Mouse (Mus musculus) cerebellum, postnatal 10 days (tissue): ENCODE results near the gene Gm14137.

Experiments
- DNase-seq, 2 experiments: peaks; one replicate each; pipeline ENCODE4 v3.0.0; 2021; ENCODE audit warnings: mixed read lengths in 2 of 2

Gm14137 gene

DNA sequence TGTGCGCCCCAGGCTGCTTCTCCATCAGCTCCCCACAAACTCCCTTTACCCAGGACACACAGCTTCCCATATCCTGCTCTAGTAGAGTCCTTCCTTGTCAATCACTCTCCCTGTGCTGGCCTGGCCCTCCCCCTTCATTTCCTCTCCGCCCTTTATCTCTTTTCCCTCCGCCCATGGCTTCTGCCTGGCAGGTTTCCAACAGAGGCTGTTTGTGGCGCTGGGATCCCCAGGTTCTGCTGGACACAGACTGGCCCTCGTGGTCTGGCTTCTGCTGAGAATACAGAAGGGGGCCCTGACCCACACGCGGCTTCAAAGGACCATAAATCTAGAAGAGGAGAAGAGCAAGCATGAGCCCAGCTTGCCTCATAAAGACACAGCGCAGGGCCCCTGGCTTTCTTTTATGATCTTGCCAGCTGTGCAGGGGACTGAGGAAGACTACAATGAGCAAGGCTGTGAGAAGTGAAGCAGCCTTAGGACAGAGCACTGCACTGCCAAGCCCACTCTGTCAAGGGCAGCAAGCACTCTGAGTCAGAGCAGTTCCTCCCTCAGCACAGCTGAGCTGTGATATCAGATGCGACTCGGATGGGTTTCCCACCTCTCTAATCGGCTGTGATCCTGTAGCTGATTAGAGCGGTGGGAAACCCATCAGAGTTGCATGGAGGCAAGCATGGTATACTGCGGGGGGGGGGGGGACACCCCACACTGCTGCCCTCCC, 1.3 kb upstream of the Gm14137 start:
- DNase-seq: peak; percentile 60 to 65

DNA sequence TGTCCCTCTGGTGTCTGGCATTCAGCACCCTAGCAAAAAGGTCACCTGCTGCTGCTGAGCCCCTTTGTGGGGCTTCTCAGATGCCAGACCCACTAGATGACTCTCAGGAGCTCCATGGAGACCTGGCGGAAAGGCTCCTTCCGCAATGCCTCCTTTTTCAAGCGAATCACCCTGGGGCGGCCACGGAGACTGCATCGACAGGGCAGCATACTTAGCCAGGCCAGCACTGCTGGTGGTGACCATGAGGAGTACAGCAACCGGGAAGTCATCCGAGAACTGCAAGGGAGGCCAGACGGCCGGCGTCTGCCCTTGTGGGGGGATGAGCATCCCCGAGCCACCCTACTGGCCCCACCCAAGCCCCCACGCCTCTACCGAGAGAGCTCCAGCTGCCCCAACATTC, 557 bp downstream of the Gm14137 start:
- DNase-seq: peak; percentile 15 to 16

DNA sequence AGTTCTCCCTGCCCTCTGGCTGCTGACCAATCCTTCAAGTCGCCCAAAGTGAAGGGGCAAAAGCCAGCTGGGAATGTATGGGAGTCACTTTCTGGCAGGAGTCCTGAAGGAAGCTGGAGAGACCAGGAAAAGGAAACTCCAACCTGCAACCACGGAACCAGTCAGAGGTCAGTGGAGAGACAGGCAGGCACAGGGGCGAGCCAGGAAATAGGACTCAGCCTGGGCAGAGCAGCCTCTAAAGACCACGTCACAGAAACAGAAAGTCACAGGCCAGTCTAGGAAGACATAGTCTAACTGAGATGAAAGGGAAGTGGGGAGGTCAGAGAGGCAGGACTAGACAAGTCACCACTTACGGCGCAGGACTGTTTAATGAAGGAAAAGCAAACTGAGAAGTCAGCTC, 1.3 kb downstream of the Gm14137 start:
- DNase-seq: no peak

DNA sequence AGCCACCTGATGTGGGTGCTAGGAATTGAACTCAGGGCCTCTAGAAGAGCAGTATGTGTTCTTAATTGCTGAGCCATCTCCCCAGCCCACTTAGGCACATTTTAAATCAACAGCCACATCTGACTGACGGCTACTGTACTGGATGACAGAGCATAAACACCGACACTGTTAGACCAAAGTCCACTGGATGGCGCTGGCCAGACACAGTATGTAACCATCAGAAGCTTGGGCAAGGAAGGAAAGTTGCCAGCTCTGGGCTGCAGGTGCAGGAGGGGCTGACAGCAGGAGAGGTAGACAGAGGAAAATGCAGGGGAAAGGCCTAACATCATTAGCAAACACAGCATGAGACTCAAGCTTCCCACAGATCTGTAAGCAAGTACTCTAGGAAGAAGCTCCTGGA, 2.5 kb downstream of the Gm14137 start:
- no peak for DNase-seq

DNA sequence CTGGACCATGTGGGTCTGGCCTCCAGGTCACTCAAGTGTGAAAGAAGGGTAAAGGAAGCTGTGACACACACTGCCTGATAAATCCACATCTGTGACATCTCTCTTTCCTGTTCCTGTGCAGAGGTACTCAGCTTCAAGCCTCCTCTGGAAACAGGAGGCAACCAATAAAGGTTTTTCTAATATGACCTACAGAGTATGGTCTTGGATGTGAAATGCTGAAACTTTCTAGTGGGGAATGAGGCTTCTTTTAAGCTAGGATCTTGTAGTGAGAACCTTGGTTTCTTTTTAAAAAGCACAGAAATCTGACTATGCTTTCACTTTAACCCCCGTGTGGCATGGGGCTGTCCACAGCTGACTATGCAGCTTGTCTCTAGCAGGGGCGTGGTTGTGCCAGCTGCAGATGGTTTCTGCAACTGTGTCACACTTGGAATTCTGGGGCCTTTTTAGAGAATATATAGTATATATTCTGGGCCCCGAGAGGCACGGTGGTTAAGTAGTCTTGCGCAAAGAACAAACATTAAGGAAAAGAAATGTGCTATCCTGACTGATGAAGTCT, 3.2 kb downstream of the Gm14137 start:
- no peak for DNase-seq

DNA sequence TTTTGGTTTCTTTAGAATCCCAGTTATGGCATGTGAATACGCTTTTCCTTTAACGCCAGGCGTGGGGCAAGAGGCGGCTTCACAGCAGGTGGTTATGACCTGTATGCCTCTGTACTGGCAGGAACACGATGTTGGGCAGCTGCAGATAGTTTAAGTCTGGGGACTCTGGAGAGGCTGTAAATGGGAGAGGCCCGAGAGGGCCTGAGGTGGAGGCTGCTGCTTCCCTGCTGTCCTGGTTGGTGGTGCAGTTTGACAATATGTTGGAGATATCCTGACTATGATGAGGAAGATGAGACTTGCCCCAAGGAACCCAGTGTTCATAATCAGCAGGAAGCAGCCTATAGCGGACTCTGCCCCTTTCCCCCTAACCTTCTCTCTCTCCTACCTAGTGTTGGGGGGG, 8.6 kb downstream of the Gm14137 start:
- no peak for DNase-seq

DNA sequence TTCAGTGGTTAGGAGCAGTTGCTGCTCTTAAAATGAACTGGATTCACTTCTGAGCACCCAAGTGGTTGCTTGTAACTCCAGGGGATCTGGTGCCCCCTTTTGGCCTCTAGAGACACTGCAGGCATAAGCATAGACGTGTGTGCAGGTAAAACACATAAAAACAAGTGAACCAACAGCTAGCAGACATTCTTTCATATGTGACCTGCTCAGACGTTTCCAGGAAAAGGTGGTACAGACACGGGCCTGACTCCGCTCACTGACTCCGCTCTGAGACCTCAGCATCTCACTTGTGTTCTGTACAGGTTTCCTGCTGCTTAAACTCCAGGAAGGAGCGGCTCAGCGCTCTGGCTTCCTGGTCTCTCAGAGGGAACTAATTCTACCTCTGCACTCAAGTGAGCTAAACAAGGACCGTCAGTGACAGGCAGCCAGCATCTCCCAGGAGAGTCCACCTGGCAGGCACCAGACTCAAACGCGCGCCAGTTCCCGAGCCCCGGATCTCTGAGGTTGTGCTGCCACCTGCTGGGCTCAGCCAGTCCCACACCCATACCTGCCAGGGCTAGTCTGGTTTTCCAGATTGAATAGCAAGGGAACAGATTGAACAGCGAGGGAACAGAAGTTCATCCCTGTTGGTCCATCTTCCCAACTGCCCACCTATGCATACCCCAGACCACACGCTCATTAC, 14.9 kb downstream of the Gm14137 start:
- DNase-seq: peak; percentile 96 to 97

DNA sequence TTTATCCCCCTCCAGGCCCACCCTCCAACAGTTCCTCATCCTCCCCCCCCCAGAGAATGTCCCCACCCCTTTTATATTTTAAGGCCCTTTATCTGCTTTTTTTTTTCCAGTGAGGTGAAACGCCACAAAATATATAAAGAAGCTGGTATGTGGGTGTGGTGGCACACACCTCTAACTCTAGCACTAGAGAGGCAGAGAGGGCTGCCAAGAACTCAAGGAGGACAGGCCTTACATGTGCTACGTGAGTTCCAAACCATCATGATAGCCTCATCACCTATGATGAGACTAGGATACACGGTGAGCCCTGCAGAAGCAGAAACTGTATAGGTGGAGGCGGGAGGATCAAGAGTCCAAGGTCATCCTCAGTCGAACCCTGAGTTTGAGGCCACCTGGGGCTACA, 16.7 kb downstream of the Gm14137 start:
- DNase-seq: no peak

DNA sequence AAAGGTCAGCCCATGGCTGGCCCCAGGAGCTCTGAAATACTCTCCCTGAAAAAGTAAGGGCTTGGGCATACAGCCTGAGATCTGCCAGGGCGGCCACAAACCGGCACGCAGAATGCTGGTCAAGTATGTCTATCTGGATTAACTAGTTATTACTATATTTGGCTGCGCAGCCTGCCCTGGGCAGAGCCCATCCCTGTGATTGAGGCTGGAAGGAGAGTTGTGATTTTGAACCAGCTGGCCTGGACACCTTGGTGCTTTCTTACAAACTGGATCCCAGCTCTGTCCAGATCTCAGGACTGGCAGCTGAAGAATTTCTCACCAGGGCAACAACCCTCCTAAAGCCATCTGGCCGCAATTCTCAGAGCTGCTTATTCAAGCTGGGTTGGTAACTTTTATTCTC, 19.8 kb downstream of the Gm14137 start:
- peak in 1 of 2 experiments; percentile 28 for DNase-seq

DNA sequence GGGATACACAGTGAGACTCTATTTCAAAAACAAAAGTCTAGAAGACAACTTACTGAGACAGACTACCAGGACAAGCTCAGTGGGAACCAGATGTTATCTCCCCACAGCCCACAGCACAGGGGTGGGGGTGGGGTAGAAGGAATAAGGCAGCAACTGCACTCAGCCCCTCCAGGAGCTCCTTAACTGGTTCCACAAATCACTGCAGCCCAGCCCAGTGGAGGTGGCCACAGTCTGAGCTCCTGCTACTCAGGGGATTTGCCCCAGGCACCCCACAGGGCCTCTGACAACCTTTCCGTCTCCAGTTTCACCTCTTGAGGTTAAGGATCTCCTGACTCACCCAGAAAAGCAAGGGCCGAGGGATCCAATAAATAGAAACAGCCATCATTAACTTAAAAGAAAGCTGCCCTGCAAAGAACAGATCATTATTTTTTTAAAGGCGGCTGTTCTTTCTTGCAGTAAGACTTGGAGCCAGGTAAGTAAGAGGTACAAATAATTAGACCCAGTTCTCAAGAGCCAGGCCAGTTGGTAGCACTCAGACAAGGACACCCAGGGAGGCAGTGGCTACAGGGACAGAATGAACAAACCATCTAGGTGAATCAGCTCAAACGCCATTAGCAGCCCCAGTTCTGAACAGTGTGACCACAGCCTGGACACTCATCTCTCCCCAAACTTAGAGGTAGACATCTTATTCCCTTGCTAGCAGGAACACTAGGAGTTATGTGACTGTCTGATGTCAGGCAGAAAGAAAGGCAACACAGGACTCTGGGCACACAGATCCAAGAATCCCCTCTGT, 22.2 kb downstream of the Gm14137 start:
- DNase-seq: no peak

DNA sequence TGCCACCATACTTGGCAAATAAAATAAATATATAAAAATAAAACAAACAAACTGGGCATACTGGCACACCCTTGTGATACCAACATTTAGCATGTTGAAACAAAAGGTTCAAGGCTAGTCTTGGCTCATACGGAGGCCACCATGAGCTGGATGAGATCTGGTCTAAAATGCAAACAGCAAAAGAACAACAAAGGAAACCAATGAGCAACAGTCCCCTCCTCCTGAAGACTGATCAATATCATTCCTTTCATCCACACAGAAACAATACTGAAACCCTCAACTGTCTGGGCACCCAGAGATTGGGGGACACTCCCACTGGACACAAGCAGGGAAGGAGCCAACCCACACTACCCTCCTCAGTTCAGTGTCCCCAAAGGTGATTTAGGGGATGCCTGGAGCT, 23.2 kb downstream of the Gm14137 start:
- DNase-seq: no peak

DNA sequence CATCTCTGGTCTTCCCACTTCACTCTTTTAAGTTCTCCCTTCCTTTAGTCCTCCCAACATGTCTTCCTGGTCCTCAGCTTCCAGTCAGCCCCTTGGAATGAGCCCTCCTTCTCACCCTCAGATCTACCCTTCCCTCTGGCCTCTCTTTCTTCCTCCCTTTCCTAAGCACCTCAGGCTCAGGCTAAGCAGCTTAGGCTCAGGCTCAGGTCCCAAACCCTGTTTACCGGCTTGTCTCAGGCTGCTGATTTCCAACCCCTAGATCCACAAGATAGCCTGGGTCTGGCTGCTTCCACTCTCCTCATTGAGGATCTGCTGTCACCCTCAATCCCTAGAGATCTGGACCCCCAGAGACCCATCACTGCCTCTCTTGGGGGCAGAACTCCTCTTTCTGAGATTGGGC, 23.7 kb downstream of the Gm14137 start:
- DNase-seq: no peak

DNA sequence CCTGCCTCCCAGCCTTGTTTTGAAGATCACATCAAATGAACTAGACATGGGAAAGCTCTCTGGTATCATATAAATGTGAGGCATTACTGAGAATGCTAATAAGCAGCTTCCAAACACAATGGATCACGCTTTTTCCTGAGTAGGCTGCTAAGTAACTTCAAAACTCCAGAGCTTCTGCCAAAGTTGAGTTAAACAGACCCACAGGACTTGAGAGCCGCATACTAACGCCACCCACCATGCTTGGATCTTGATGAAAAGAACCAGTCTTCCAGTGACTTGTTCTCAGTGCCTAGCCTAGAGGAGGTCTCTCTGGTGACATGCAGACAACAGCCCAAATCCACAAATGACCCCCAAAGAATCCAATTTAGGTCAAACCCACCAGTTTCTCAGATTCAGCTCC, 24.6 kb downstream of the Gm14137 start:
- DNase-seq: no peak

DNA sequence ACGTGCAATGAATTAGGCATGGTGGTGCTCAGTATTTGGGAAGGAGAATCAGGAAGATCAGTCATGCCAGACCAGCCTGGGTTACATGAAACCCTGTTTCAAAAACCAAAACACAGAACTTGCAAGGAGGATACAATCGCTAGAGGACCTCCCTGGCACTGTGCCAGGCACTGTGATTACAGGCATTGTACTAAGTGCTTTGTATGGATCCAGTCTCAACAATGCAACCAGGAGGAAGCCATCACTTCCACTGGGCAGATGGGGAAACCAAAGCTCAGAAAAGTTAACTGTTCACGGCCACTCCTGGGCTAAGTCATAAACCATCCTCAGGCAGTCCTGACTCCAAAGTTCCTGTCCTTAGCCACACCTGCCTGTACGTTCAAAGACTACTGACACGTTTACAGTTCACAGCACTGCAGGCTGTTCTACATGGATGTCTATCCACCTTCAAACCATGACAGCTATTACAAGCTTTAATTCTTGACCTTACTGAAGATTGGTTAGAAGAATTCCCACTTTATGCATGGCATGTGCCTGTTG, 28.7 kb downstream of the Gm14137 start:
- DNase-seq: peak; percentile 51 to 55

DNA sequence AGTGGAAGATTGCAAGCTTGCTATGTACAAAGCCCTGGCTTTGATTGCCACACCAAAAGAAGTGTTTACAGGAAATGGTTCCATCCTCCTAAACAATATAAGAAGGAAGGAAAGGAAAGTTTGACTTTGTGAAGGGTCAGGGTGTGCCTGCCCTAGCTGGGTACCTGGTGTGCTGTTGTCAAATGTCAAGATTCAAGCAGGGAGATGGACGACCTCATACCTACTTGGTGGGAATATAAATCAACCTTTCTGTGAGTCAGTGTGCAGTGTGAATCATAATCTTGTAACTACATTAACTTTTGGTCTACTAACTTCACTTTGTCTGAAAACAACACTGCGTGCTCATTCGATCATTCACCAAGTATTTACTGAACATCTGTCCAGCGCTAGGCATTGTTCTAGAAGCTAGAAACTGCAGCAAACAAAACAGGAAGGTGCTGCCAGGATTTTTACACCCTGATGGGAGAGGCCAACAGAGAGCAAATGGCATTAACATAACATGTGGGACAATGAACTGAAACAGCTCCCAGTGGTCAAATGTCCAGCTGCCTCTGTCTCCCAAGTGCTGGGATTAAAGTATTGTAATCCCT, 29.7 kb downstream of the Gm14137 start:
- no peak for DNase-seq

DNA sequence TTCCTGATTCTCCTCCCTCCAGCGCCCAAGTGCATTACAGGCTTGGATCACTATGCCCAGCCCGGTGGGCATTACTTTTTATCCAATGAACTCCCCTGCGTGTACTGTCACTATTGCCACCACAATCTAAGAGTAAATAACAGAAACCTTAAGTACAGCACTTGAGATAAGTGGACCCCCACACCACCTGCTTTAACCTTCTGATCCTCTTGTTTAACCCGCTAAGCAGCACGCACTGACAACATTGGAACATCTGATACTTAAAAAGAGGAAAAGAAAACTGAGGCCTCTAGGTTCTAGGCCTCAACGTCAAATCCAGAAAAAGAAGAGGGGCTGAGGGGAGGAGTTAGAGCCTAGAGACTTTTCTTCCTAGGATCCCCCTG, 33.6 kb downstream of the Gm14137 start:
- peak in 1 of 2 experiments; percentile 24 for DNase-seq

DNA sequence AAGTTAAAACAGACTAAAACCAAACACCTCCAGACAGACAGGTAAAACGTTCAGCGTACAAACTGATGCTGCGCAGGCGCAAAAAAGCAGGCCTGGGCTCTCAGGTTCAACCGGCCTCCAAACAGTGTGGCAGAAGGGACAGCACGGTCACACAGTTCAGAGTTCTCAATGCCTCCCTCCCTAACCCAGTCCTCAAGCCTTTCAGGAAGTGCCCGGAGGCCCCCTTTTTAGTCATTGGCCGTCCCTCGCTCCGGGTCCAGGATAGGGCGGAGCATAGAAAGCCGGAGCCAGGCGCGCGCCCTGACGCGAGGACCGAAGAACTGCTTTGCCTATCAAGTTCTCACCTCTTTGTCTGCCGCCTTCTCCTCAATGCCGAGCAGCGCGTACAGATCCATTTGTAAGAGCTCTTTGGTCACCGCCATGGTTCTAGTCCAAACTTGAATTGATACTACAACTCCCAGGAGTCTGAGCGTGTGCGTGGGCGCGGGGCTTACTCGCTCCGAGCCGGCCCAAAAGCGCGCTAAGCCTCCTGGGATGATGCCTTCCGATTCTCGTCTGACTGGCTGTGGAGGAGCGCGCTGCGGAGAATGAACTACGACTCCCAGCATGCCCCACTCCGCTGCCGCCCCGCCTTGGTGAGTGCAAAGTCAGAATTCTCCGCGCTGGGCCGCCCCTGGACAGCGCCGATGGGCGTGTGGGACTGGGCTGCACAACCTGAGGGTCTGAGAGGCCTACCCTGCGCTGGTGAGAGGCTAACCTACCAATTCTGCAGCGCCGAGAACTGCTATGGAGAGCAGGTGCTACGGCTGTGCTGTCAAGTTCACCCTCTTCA, 34.3 kb downstream of the Gm14137 start, which contains the start of the genes Zfyve19 and Dnajc17:
TSS of gene Zfyve19 (plus strand) at position 274 of the 832 bp plus-strand sequence.
TSS of gene Dnajc17 (minus strand) at position 452 of the 832 bp plus-strand sequence.
- peak; percentile 96 to 98 for DNase-seq

DNA sequence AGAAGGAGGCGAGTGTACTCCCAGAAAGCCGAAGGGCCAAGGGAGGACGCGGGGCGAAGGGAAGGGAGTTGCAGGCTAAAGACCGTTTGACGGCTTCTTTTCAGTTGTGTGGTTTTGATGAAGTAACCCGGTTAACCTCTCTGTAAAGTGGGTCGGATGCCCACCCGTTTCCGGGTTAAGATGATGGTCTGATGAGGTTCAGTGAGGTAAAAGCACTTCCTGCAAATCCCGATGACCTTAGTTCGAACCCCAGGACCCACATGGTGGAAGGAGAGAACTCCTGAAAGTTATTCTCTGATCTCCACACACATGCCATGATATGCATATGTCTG, 34.8 kb downstream of the Gm14137 start:
- DNase-seq: no peak
